Mouse (Mus musculus): Measurements from ENCODE around the gene Olfr891.
"Not testable (repeated sequence)": the region's sequence is repeated elsewhere in the genome, so short reads cannot be mapped to it uniquely, and the experiment has no call there.

Gene Olfr891

DNA sequence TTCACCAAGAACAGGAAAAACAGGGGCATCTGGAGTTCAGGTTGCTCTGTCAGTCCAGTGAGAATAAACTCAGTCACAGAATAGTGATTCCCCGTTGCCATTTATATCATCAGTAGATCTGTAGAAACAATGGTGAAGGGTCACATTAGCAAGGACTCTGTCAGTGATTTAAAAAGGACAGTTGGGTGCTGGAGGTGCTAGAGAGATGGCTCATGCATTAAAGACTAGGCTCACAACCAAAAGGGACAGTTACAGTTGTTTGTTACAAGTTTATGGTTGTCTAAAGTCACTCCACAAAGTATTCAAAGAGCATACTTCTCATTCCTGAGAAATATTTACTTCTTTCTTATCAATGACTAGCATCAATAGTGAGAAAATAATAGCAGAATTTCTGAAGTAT is at the start of gene Olfr891:
Olfr891 (minus strand) TSS at position 101 of the 400 bp plus-strand sequence.
- DNase-seq, result no peak

DNA sequence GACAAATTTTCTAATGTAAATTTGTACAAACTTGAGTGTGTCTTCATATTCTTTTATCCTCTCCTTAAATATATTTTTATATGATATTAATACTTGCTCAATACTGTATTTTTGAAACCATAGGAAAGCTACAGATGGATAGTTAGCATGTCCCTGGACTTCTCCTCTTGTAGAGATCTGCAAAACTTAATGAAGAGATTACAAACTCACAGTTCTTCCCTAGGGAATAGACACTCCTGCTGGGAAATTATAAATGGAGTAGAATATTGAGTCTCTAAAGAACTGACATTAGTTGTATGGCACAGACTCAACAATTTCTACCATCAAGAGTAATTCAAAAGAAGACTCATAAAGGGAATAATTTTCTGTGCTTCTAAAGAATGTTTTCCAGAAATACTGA is 37.1 kb upstream of the Olfr891 start, which contains the start of gene Olfr894:
Olfr894 (plus strand) TSS at position 301 of the 400 bp plus-strand sequence.
- no peak for DNase-seq

DNA sequence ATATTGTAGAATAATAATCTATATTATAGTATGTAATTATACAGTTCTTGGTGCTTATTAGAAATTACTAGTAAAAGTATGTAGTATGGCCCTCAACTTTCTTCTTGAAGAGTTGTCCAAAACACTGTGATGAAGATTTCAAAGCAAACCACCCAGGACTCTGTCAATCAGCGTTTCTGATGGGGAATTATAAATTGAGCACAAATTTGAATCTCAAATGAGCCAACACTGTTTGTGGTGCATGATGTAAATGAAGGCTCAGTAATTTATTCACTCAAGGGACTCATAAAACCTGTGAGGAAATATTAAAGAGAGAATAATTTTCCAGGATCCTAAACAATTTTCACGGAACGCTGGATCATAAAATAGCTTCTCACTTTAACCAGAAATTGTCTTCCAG is 27.4 kb upstream of the Olfr891 start, which contains the start of gene Olfr893:
Olfr893 (plus strand) TSS at position 301 of the 400 bp plus-strand sequence.
- DNase-seq, result no peak

DNA sequence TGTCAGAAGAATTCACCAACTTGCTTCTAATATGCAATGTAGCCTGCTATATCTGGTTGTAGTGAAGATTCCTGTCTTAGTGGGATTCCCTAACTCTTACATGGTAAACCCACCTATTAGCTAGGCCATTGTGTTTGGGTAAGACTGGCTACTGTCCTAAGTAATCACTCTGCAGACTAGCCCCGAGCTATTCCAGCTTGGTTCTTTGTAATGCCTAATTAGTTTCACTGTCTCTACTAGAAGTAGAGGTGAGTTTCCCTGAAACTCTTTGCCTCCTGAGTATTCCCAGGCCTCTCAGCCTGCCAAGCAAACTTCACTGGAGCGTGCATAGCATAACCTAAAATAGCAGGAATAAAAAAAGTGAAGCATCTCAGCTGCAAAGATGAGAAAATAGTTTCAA is 12.3 kb downstream of the Olfr891 start:
- not testable (repeated sequence) for DNase-seq

DNA sequence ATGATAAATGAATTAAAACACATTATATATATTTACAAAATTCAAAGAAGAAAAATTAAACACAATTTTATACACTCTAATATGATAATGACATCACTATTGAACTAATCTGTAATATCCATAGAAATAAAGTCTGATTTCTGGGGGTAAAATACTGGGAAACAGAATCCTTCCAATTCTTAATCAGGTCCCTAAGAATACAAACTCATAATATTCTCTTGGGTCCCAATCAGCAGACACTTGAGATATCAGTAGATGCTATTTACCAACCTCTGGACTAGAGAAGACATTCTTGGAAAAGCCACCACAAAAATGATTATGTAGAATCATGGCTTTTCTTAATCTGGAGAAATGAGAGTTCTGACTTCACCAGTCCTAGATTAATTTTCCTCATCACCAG is 38.4 kb downstream of the Olfr891 start, which contains the start of gene Olfr890:
Olfr890 (plus strand) TSS at position 301 of the 400 bp plus-strand sequence.
- DNase-seq, result no peak

Data from kidney, postnatal 4 days (tissue).